Mouse (Mus musculus) brain, embryonic 14.5 days (tissue): ENCODE results near the gene Krt86.

ENCODE experiments used
- CTCF ChIP-seq: fragments of 200-500 bp; IDR thresholded peaks from 2 replicates; pipeline ENCODE4 v1.5.1; 2012; ENCODE audit warnings: inconsistent platforms, mild to moderate bottlenecking, moderate library complexity, borderline replicate concordance; ENCODE audit not compliant: insufficient read depth, insufficient read length; ENCODE audit errors: extremely low read depth
- POLR2A ChIP-seq: fragments of 200-500 bp; IDR thresholded peaks from 2 replicates; pipeline ENCODE4 v1.6.1; 2012; ENCODE audit warnings: mild to moderate bottlenecking, inconsistent platforms, borderline replicate concordance; ENCODE audit not compliant: poor library complexity, insufficient read depth, insufficient read length, severe bottlenecking; ENCODE audit errors: extremely low read depth

GRCm38 (mm10) chr15:101458361-101458930 lies 14.8 kb upstream of the Krt86 start:
- TF ChIP-seq CTCF (no peak), POLR2A (no peak)
